Mouse (Mus musculus) intestine, embryonic 16.5 days (tissue): ENCODE measurements around the gene Gm38392. TPM values are rescaled to one million over a fixed set of nuclear protein-coding genes. Genes with fewer than 3 reads are reported as not detected.

Experiments
- ATAC-seq: fragments of 200-750 bp; cut with Nextera tagmentation; 2 replicates; pipeline ENCODE4 v1.8.0; 2017; ENCODE audit warnings: moderate TSS enrichment, moderate library complexity
- H3K27ac ChIP-seq: fragments of 300-500 bp; sonication (generic); 2 replicates; pipeline ENCODE4 v1.5.1; 2014; ENCODE audit warnings: mild to moderate bottlenecking, low read length
- H3K27me3 ChIP-seq: fragments of 300-500 bp; sonication (generic); replicated peaks from 2 replicates; pipeline ENCODE4 v1.6.1; 2014; ENCODE audit warnings: low read length, control low read depth, mixed read lengths; ENCODE audit not compliant: control insufficient read depth, insufficient read depth
- H3K36me3 ChIP-seq: fragments of 300-500 bp; sonication (generic); 2 replicates; pipeline ENCODE4 v1.6.1; 2014; ENCODE audit warnings: low read length, control low read depth; ENCODE audit not compliant: control insufficient read depth, insufficient read depth
- H3K4me1 ChIP-seq: fragments of 300-500 bp; sonication (generic); 2 replicates; pipeline ENCODE4 v1.6.1; 2014; ENCODE audit warnings: low read length, control low read depth, mixed read lengths; ENCODE audit not compliant: control insufficient read depth, insufficient read depth
- H3K4me2 ChIP-seq: fragments of 300-500 bp; sonication (generic); 2 replicates; pipeline ENCODE4 v1.6.1; 2014; ENCODE audit warnings: low read depth, low read length, control low read depth
- H3K4me3 ChIP-seq: fragments of 300-500 bp; sonication (generic); 2 replicates; pipeline ENCODE4 v1.5.1; 2014; ENCODE audit warnings: mild to moderate bottlenecking, low read length
- H3K9ac ChIP-seq: fragments of 300-500 bp; sonication (generic); 2 replicates; pipeline ENCODE4 v1.6.1; 2014; ENCODE audit warnings: low read depth, low read length
- H3K9me3 ChIP-seq: fragments of 300-500 bp; sonication (generic); 2 replicates; pipeline ENCODE4 v1.6.1; 2016; ENCODE audit warnings: low read length, control low read depth; ENCODE audit not compliant: control insufficient read depth
- WGBS: fragments of 180-500 bp; shearing (Covaris S2); extraction: QIAGEN DNeasy Blood & Tissue Kit; methylation state at CpG from one replicate; pipeline ENCODE4 v1.1.7; 2014; 5-methylcytosine and 5-hydroxymethylcytosine counted together
- polyA plus RNA-seq: library from polyadenylated mRNA; unstranded; fragments of >200 nt; fragmentation: Nextera tagmentation; extraction: Ambion mirVana; gene quantifications from 2 replicates; pipeline ENCODE4 v1.2.1, GENCODE M21; 2015

Gm38392 gene
- polyA plus RNA-seq, 1 experiment from 2014 or later = not detected

DNA sequence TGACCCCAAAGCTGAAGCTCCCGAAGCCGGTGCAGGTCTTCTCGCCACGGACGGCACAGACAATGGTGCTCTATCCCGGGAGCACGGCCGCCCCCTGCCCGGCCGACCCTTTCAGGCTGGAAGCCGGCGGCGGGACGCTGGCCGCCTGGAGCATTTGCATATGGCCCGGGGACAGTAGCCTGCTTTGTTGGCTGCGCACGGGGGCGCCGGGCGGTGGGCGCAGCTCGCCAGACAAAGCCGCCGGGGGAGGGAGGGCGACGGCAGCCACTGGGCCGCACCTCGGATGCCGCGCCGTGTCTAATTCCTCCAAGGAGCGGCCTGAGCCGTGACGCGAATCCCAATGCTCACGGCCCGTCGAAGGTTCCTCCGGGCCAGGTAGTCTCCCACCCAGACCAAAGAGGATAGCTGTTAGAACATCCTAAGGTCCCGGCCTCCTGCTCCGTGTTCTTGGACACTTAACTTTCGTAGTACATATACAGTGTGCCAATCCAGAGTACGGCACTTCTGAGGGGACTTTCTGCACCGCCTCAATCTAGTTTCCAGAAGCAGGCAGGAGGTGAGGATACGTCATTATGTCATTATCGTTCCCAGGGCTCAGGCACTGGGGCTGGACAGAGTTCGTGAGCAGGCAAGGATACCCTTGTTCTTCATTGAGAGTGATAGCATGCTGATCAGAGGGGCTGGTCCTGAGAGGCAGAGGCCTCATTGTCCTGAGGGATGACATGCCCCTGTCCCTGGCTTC is 45.8 kb downstream of the Gm38392 start:
- Histone ChIP-seq H3K36me3 (no peaks in the 10 kb centered on the region), H3K4me1 (0 out of 2 replicates have a peak, but pooled peaks cover 3% of the 10 kb centered on the region), H3K4me3 (no peak overlapping the region)

DNA sequence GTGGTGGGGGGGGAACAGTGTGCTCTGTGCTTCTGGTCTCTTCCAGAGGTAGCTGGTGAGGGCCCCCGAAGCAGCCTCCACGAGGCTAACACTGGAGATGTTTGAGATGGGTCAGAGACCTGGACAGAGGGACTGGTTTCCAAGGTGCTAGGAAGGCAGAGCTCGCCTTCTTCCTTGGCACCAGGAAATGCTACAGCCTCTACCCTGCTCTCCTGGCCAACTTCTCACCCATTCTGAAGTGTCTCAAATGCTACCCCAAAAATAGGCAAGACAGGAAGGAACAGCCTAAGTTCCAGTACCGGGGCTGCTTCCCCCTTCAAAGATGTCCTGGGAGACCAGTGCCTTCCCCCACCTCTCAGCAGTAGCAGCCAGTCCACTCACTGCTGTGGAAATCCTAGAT is 47.6 kb downstream of the Gm38392 start:
- no peaks in the 10 kb centered on the region for H3K9me3 ChIP-seq
- no peak overlapping the region for H3K27ac ChIP-seq
- H3K4me2 ChIP-seq = no peak overlapping the region
- H3K36me3 ChIP-seq = no peaks in the 10 kb centered on the region
- 0 out of 2 replicates have a peak, but pooled peaks cover 3% of the 10 kb centered on the region for H3K4me1 ChIP-seq
- H3K9ac ChIP-seq = no peak overlapping the region
- no peak for ATAC-seq
- H3K4me3 ChIP-seq = no peak overlapping the region
- 61% methylated on average over 4 of the region's 4 CpGs for WGBS
- H3K27me3 ChIP-seq = peaks cover 54% of the 10 kb centered on the region

More for the DNA sequence above, 45.8 kb downstream of the Gm38392 start:
- Histone ChIP-seq H3K4me2 (0 out of 2 replicates have a peak overlapping the region, but pooled peaks have one; percentile 12), H3K27ac (no peak overlapping the region), H3K9me3 (no peaks in the 10 kb centered on the region), H3K27me3 (peaks cover 57% of the 10 kb centered on the region), H3K9ac (0 out of 2 replicates have a peak overlapping the region, but pooled peaks have one; percentile 33)
- 4% methylated on average over 47 of the region's 48 CpGs for WGBS
- no peak for ATAC-seq

GRCm38 (mm10) chr3:88238866-88239391 is 48.1 kb downstream of the Gm38392 start:
- H3K4me3 ChIP-seq = no peak overlapping the region
- H3K27me3 ChIP-seq = peaks cover 54% of the 10 kb centered on the region
- H3K36me3 ChIP-seq = no peaks in the 10 kb centered on the region
- H3K4me1 ChIP-seq = 0 out of 2 replicates have a peak, but pooled peaks cover 3% of the 10 kb centered on the region
- 34% methylated on average over 8 of the region's 8 CpGs for WGBS
- no peaks in the 10 kb centered on the region for H3K9me3 ChIP-seq
- no peak overlapping the region for H3K9ac ChIP-seq
- no peak overlapping the region for H3K27ac ChIP-seq
- ATAC-seq = no peak
- H3K4me2 ChIP-seq = no peak overlapping the region

GRCm38 (mm10) chr3:88237556-88238194 is 49.3 kb downstream of the Gm38392 start:
- Histone ChIP-seq H3K27me3 (peaks cover 51% of the 10 kb centered on the region), H3K4me1 (0 out of 2 replicates have a peak, but pooled peaks cover 3% of the 10 kb centered on the region), H3K36me3 (no peaks in the 10 kb centered on the region), H3K9ac (no peak overlapping the region), H3K4me2 (0 out of 2 replicates have a peak overlapping the region, but pooled peaks have one; percentile 3), H3K9me3 (no peaks in the 10 kb centered on the region), H3K27ac (no peak overlapping the region), H3K4me3 (no peak overlapping the region)
- peak; percentile 48; the same call in 1 of the 2 replicates for ATAC-seq
- 9% methylated on average over 10 of the region's 10 CpGs for WGBS

- ATAC-seq = no peak
- no peaks in the 10 kb centered on the region for H3K9me3 ChIP-seq
- no peak overlapping the region for H3K4me3 ChIP-seq
- H3K27me3 ChIP-seq = peaks cover 52% of the 10 kb centered on the region
- H3K4me2 ChIP-seq = no peak overlapping the region
- no peaks in the 10 kb centered on the region for H3K36me3 ChIP-seq
- H3K27ac ChIP-seq = no peak overlapping the region
- 0 out of 2 replicates have a peak, but pooled peaks cover 3% of the 10 kb centered on the region for H3K4me1 ChIP-seq
- no peak overlapping the region for H3K9ac ChIP-seq
- WGBS = 36% methylated on average over 6 of the region's 6 CpGs
Measured at GRCm38 (mm10) chr3:88237161-88237555, 49.9 kb downstream of the Gm38392 start.

DNA sequence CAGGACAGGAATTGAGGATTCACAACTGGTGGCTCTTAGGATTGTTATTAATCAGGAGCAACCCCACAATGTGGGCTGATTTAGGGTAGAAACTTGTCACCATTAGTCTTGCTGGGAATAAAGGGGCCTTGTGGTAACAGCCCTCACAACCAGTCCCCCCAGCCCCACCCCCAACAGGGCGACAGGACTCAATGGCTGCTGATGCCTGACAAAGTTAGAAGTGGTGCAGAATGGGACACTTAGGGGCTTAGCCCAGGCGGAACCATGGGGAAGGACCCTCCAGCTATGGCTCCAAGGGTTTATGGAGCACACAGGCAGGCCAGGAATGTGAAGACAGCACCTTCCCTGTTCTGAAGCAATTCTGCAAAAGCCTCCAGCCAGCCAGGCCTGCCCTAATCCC is 51.4 kb downstream of the Gm38392 start:
- no peak for ATAC-seq
- H3K9me3 ChIP-seq = no peaks in the 10 kb centered on the region
- 52% methylated on average over 2 of the region's 2 CpGs for WGBS
- H3K4me2 ChIP-seq = no peak overlapping the region
- no peak overlapping the region for H3K27ac ChIP-seq
- H3K36me3 ChIP-seq = no peaks in the 10 kb centered on the region
- H3K4me3 ChIP-seq = no peak overlapping the region
- H3K27me3 ChIP-seq = peaks cover 43% of the 10 kb centered on the region
- no peaks in the 10 kb centered on the region for H3K4me1 ChIP-seq
- no peak overlapping the region for H3K9ac ChIP-seq

DNA sequence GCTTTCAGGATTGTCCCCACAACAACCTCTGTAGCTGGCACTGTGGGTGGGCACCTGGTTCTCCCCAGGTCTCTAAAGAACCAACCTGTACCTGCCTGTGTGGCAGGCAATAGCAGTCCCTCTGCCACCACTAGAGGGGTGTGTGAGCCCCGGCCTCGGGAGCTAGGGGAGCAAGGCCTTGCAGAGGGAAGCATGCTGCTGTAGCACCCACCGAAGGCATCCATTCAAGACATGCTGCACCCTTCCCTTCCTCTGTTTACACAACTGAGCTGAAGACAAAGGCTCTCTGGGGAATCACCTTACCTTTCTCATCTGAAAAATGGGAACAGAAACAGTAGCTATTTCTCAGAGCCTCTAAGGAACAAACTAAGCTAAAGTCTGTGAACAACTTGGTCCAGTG is 51.8 kb downstream of the Gm38392 start:
- WGBS = 9% methylated on average over 3 of the region's 3 CpGs
- no peak overlapping the region for H3K4me3 ChIP-seq
- H3K36me3 ChIP-seq = no peaks in the 10 kb centered on the region
- H3K9me3 ChIP-seq = no peaks in the 10 kb centered on the region
- H3K4me2 ChIP-seq = no peak overlapping the region
- peaks cover 43% of the 10 kb centered on the region for H3K27me3 ChIP-seq
- no peak overlapping the region for H3K27ac ChIP-seq
- no peak overlapping the region for H3K9ac ChIP-seq
- H3K4me1 ChIP-seq = no peaks in the 10 kb centered on the region
- no peak for ATAC-seq

DNA sequence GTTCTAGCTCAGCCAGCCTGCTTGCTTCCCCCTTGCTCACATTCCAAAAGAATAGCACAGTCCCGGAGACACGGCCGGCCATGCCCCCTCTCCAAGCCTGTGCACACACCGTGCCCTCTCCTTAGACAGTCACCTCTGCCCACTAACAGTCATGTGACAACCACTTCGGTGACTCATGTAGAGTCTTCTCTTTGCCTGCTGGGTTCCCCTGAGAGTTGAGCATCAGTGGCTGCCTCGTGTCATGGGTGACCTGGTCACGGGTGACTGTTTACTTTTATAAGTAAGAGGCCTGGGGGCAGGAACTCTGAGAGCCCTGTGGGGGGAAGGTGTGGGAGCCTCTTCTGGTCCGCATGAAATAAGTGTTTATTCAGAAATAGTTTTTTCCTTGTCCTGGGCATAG is 53.0 kb downstream of the Gm38392 start:
- 45% methylated on average over 8 of the region's 8 CpGs for WGBS

GRCm38 (mm10) chr3:88232851-88233649 is 54.0 kb downstream of the Gm38392 start:
- Histone ChIP-seq H3K4me2 (no peak overlapping the region), H3K4me3 (no peak overlapping the region), H3K27ac (no peak overlapping the region), H3K27me3 (peaks cover 33% of the 10 kb centered on the region), H3K36me3 (no peaks in the 10 kb centered on the region), H3K4me1 (no peaks in the 10 kb centered on the region), H3K9ac (no peak overlapping the region), H3K9me3 (no peaks in the 10 kb centered on the region)
- WGBS = 30% methylated on average over 7 of the region's 7 CpGs
- no peak for ATAC-seq

More for the DNA sequence above, 53.0 kb downstream of the Gm38392 start:
- Histone ChIP-seq H3K4me1 (no peaks in the 10 kb centered on the region), H3K9ac (no peak overlapping the region), H3K27ac (no peak overlapping the region), H3K9me3 (no peaks in the 10 kb centered on the region), H3K4me2 (no peak overlapping the region), H3K4me3 (no peak overlapping the region), H3K27me3 (peaks cover 40% of the 10 kb centered on the region), H3K36me3 (no peaks in the 10 kb centered on the region)
- ATAC-seq = no peak
